Mouse (Mus musculus) hindbrain, embryonic 13.5 days (tissue): ENCODE data around the gene Aga. TPM values are rescaled to one million over a fixed set of nuclear protein-coding genes. Genes with fewer than 3 reads are reported as not detected.
"Not testable (repeated sequence)": the region's sequence is repeated elsewhere in the genome, so short reads cannot be mapped to it uniquely, and the experiment has no call there.

ENCODE experiments used
- ATAC-seq: fragments of 200-750 bp; cut with Nextera tagmentation; 2 replicates; pipeline ENCODE4 v1.8.0; 2017; ENCODE audit warnings: moderate TSS enrichment; ENCODE audit not compliant: low FRiP score
- H3K27ac ChIP-seq: fragments of 300-500 bp; sonication (generic); 2 replicates; pipeline ENCODE4 v1.5.1; 2015; ENCODE audit warnings: inconsistent platforms, mild to moderate bottlenecking, moderate library complexity
- H3K27me3 ChIP-seq: fragments of 300-500 bp; sonication (generic); 2 replicates; pipeline ENCODE4 v1.6.1; 2015; ENCODE audit warnings: mild to moderate bottlenecking, inconsistent platforms
- H3K36me3 ChIP-seq: fragments of 300-500 bp; sonication (generic); 2 replicates; pipeline ENCODE4 v1.6.1; 2015; ENCODE audit warnings: mild to moderate bottlenecking, inconsistent platforms
- H3K4me1 ChIP-seq: fragments of 300-500 bp; sonication (generic); replicated peaks from 2 replicates; pipeline ENCODE4 v1.6.1; 2015; ENCODE audit warnings: inconsistent platforms
- H3K4me2 ChIP-seq: fragments of 300-500 bp; sonication (generic); 2 replicates; pipeline ENCODE4 v1.6.1; 2015; ENCODE audit warnings: inconsistent platforms, mild to moderate bottlenecking, moderate library complexity
- H3K4me3 ChIP-seq: fragments of 300-500 bp; sonication (generic); 2 replicates; pipeline ENCODE4 v1.5.1; 2015; ENCODE audit warnings: mild to moderate bottlenecking, inconsistent platforms
- H3K9ac ChIP-seq: fragments of 300-500 bp; sonication (generic); 2 replicates; pipeline ENCODE4 v1.6.1; 2015; ENCODE audit warnings: mild to moderate bottlenecking, inconsistent platforms
- H3K9me3 ChIP-seq: fragments of 300-500 bp; sonication (generic); 2 replicates; pipeline ENCODE4 v1.6.1; 2016; ENCODE audit warnings: inconsistent platforms
- WGBS: fragments of 180-500 bp; shearing (Covaris S2); methylation state at CpG from one replicate; pipeline ENCODE4 v1.1.7; 2015; 5-methylcytosine and 5-hydroxymethylcytosine counted together
- polyA plus RNA-seq: library from polyadenylated mRNA; unstranded; fragments of >200 nt; fragmentation: Nextera tagmentation; extraction: Ambion mirVana; gene quantifications from 2 replicates; pipeline ENCODE4 v1.2.1, GENCODE M21; 2015

Gene Aga
- 16.4 and 16.9 TPM in 2 replicates for polyA plus RNA-seq

GRCm38 (mm10) chr8:53511551-53512127, at the start of gene Aga:
TSS of gene Aga (plus strand) at chr8:53511727.
- Histone ChIP-seq H3K9me3 (no peaks in the 10 kb centered on the region), H3K9ac (peak within 1 kb of the TSS; percentile 84), H3K36me3 (peaks cover 8% of the 10 kb centered on the region), H3K27me3 (no peaks in the 10 kb centered on the region), H3K4me3 (peak within 1 kb of the TSS; percentile 52), H3K27ac (peak within 1 kb of the TSS; percentile 85), H3K4me2 (peak within 1 kb of the TSS; percentile 66), H3K4me1 (peaks cover 12% of the 10 kb centered on the region)
- WGBS: under 1% methylated on average over 24 of the region's 24 CpGs
- peak; percentile 98 for ATAC-seq

DNA sequence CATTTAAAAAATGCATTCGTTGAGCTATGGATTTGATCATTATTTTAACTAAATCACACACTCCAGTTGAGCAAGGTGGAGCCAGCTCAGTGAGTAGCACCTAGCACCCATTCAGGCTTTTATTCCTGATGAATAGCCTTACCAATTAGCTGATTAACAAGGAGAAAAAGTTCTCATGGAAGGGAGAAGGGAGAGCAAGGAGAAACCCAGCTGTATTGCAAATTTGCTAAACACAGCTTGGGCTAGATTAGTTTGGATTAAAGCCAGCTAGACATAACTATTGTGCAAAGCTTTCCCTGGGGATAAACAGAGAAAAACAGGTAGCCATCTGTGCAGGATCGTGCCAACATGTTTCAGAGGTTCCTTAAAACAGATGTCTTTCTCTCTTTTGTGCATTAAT, 22.5 kb upstream of the Aga start:
- Histone ChIP-seq H3K4me1 (no peaks in the 10 kb centered on the region), H3K27ac (no peak overlapping the region), H3K9ac (no peak overlapping the region), H3K4me2 (no peak overlapping the region), H3K4me3 (no peak overlapping the region), H3K27me3 (no peaks in the 10 kb centered on the region), H3K9me3 (no peaks in the 10 kb centered on the region), H3K36me3 (no peaks in the 10 kb centered on the region)
- ATAC-seq: no peak
- 53% methylated on average over 2 of the region's 2 CpGs for WGBS

DNA sequence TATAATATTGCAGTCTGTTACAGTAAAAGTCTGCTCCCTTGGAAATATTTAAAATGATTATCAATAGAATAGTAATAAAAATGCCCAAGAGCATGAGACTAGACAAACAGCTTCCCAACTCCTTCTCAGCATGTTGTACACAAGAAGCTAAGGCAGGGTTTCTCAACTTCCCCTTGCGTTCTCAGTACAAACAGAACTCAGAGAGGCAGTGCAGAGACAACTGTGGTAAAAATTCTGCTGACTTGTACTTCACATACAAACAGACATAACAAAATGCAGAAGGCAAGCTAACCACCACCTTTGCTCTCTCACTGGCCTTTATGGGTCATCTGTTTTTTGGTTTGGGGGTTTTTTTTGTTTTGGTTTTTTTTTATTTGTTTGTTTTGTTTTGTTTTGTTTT, 15.3 kb upstream of the Aga start:
- 86% methylated on average over 1 of the region's 1 CpGs for WGBS
- Histone ChIP-seq H3K36me3 (no peaks in the 10 kb centered on the region), H3K4me2 (no peak overlapping the region), H3K9ac (no peak overlapping the region), H3K27ac (no peak overlapping the region), H3K4me3 (no peak overlapping the region), H3K4me1 (no peaks in the 10 kb centered on the region), H3K27me3 (no peaks in the 10 kb centered on the region), H3K9me3 (no peaks in the 10 kb centered on the region)
- no peak for ATAC-seq

- no peaks in the 10 kb centered on the region for H3K36me3 ChIP-seq
- WGBS: 60% methylated on average over 3 of the region's 3 CpGs
- H3K9me3 ChIP-seq: no peaks in the 10 kb centered on the region
- H3K4me2 ChIP-seq: no peak overlapping the region
- H3K9ac ChIP-seq: no peak overlapping the region
- H3K27ac ChIP-seq: no peak overlapping the region
- peak; percentile 72 for ATAC-seq
- H3K4me3 ChIP-seq: no peak overlapping the region
- H3K4me1 ChIP-seq: no peaks in the 10 kb centered on the region
- H3K27me3 ChIP-seq: no peaks in the 10 kb centered on the region
These were observed 14.6 kb upstream of the Aga start for GRCm38 (mm10) chr8:53496885-53497326.

- H3K4me1 ChIP-seq, H3K9ac ChIP-seq, H3K27me3 ChIP-seq, H3K9me3 ChIP-seq, ATAC-seq, H3K27ac ChIP-seq, H3K4me3 ChIP-seq, H3K36me3 ChIP-seq, H3K4me2 ChIP-seq: not testable (repeated sequence)
- 70% methylated on average over 3 of the region's 3 CpGs for WGBS
These were observed 26.5 kb downstream of the Aga start for GRCm38 (mm10) chr8:53538049-53538448.

- Histone ChIP-seq H3K9me3 (no peaks in the 10 kb centered on the region), H3K4me1 (no peaks in the 10 kb centered on the region), H3K9ac (no peak overlapping the region), H3K36me3 (no peaks in the 10 kb centered on the region), H3K4me2 (no peak overlapping the region), H3K27ac (no peak overlapping the region), H3K4me3 (no peak overlapping the region), H3K27me3 (no peaks in the 10 kb centered on the region)
- no peak for ATAC-seq
- 68% methylated on average over 2 of the region's 2 CpGs for WGBS
These were observed 28.1 kb downstream of the Aga start for GRCm38 (mm10) chr8:53539585-53539984.

DNA sequence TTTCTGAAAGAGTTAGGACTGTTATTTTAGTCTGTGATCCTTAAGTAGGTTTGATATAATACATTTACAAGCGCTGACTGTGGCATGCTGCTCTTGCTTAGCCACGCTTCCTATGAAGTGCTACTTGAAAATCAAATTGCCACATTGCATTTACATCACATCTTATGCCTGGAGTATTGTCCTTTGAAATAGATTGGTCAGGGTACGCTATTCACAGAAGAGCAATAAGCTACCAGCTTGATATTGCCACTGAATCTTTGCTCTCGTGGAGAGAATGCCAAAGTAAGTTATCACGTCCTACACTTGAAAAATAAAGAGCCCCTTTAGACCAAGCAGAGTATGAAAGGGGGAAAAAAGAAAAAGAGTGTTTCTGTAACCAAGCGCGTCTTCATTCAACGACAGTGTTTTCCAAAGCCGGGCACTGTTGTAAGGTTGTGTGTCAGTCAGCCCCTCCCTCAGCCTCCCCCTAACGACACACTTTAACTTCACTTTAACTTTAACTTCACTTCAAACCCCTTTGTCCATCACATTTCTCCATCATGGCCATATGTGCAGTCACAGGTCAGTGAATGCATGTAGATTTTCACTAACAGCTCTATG, 51.0 kb downstream of the Aga start:
- Histone ChIP-seq H3K4me2 (no peak overlapping the region), H3K4me3 (no peak overlapping the region), H3K27ac (no peak overlapping the region), H3K4me1 (no peaks in the 10 kb centered on the region), H3K9me3 (no peaks in the 10 kb centered on the region; the same call in 1 of the 2 replicates), H3K27me3 (no peaks in the 10 kb centered on the region), H3K9ac (no peak overlapping the region), H3K36me3 (no peaks in the 10 kb centered on the region)
- WGBS: 60% methylated on average over 10 of the region's 10 CpGs
- no peak for ATAC-seq

- no peak for ATAC-seq
- Histone ChIP-seq H3K4me2 (no peak overlapping the region), H3K4me3 (no peak overlapping the region), H3K27me3 (no peaks in the 10 kb centered on the region), H3K9ac (no peak overlapping the region), H3K27ac (no peak overlapping the region), H3K9me3 (no peaks in the 10 kb centered on the region), H3K36me3 (no peaks in the 10 kb centered on the region), H3K4me1 (no peaks in the 10 kb centered on the region)
- 89% methylated on average over 6 of the region's 6 CpGs for WGBS
These were observed 54.7 kb downstream of the Aga start for GRCm38 (mm10) chr8:53566223-53566622.

Other genes with a start within 250 kb of the Aga start
- 7.3 and 7.6 TPM in 2 replicates for gene Neil3, start 127.3 kb downstream of the Aga start, polyA plus RNA-seq